Mouse (Mus musculus): ENCODE measurements around the gene Tut1.
"Not testable (repeated sequence)": the region's sequence is repeated elsewhere in the genome, so short reads cannot be mapped to it uniquely, and the experiment has no call there.

Gene Tut1

DNA sequence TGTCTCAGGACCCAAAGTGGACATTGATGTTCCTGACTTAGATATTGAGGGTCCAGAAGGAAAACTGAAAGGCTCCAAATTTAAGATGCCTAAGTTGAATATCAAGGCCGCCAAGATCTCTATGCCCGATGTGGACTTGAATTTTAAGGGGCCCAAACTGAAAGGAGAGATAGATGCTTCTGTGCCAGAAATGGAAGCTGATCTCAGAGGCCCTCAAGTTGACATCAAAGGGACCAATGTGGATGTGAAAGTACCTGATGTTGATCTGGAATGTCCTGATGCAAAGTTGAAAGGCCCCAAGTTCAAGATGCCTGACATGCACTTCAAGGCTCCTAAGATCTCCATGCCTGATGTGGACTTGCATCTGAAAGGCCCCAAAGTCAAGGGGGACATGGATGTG, 53.3 kb downstream of the Tut1 start:
- not testable (repeated sequence) for DNase-seq (ENCODE audit: low spot score)
